Comparison of ENCODE assay signal across 8 mouse cellular contexts in genomic region chr1:153749211-153749801, GRCm38 (mm10). TPM values are rescaled to one million over a fixed set of nuclear protein-coding genes. Genes with fewer than 3 reads are reported as not detected.
DNase-seq lines count a peak whose midpoint lies in the region; ATAC-seq and TF ChIP-seq lines count a peak whose summit lies in the region.

Rnasel (plus strand) TSS chr1:153749426.

- TF ChIP-seq POLR2A in myocyte (IDR thresholded peaks at IDR 0.05; ENCODE audit: insufficient read length, low read depth) = no peak

- no peaks in the 10 kb centered on the region for H3K4me1 ChIP-seq in embryonic facial prominence, embryonic 11.5 days (ENCODE audit: control insufficient read depth, insufficient read depth, low read length)
- H3K4me1 ChIP-seq in liver, embryonic 12.5 days = peaks cover 55% of the 10 kb centered on the region
- peaks cover 5% of the 10 kb centered on the region; the same call in 1 of the 2 replicates for H3K4me1 ChIP-seq in stomach, embryonic 14.5 days (ENCODE audit: control insufficient read depth, insufficient read depth, low read length)

- H3K27ac ChIP-seq in embryonic facial prominence, embryonic 11.5 days (replicated peaks; ENCODE audit: low read depth, low read length) = no peak within 1 kb of the TSS
- peak within 1 kb of the TSS; percentile 87 for H3K27ac ChIP-seq in liver, embryonic 12.5 days
- peak within 1 kb of the TSS; percentile 3; the same call in 1 of the 2 replicates for H3K27ac ChIP-seq in stomach, embryonic 14.5 days (ENCODE audit: low read length)

- H3K4me3 ChIP-seq in embryonic facial prominence, embryonic 11.5 days (ENCODE audit: low read depth, low read length) = peak within 1 kb of the TSS; percentile 29
- H3K4me3 ChIP-seq in liver, embryonic 12.5 days = peak within 1 kb of the TSS; percentile 56
- peak within 1 kb of the TSS; percentile 5 for H3K4me3 ChIP-seq in myocyte
- H3K4me3 ChIP-seq in stomach, embryonic 14.5 days (ENCODE audit: low read depth, low read length) = peak within 1 kb of the TSS; percentile 26

- H3ac ChIP-seq in myocyte (ENCODE audit: control insufficient read depth, insufficient read length) = no peak within 1 kb of the TSS

- peak within 1 kb of the TSS; percentile 51 for H3K4me2 ChIP-seq in embryonic facial prominence, embryonic 11.5 days (ENCODE audit: low read depth, low read length)
- H3K4me2 ChIP-seq in liver, embryonic 12.5 days = peak within 1 kb of the TSS; percentile 65
- H3K4me2 ChIP-seq in myocyte (ENCODE audit: low read depth) = peak within 1 kb of the TSS; percentile 79
- peak within 1 kb of the TSS; percentile 49 for H3K4me2 ChIP-seq in stomach, embryonic 14.5 days (replicated peaks; ENCODE audit: low read depth, low read length)

- H3K36me3 ChIP-seq in embryonic facial prominence, embryonic 11.5 days (replicated peaks; ENCODE audit: control insufficient read depth, insufficient read depth, low read depth, low read length) = no peaks in the 10 kb centered on the region
- H3K36me3 ChIP-seq in liver, embryonic 12.5 days = peaks cover 6% of the 10 kb centered on the region; the same call in 1 of the 2 replicates
- no peaks in the 10 kb centered on the region for H3K36me3 ChIP-seq in myocyte (ENCODE audit: control insufficient read depth, insufficient read depth)
- H3K36me3 ChIP-seq in stomach, embryonic 14.5 days (ENCODE audit: control insufficient read depth, insufficient read depth, low read length) = no peaks in the 10 kb centered on the region

- no peaks in the 10 kb centered on the region for H3K79me2 ChIP-seq in myocyte (ENCODE audit: control insufficient read depth, insufficient read depth)

- DNase-seq in CD4-positive helper T cell, adult 2 months (ENCODE audit: low read depth, low spot score) = peak; percentile 86
- DNase-seq in adrenal gland, adult 8-10 months = peak; percentile 70
- DNase-seq in embryonic facial prominence, embryonic 11.5 days (ENCODE audit: low spot score) = peak; percentile 92
- DNase-seq in heart, adult 9 months (ENCODE audit: low spot score in 2 of 2) = peak; percentile 60 to 68
- DNase-seq in kidney, adult 8-10 months = peak; percentile 45 to 51

- H3K27me3 ChIP-seq in embryonic facial prominence, embryonic 11.5 days (ENCODE audit: control insufficient read depth, insufficient read depth, low read length) = no peaks in the 10 kb centered on the region
- no peaks in the 10 kb centered on the region for H3K27me3 ChIP-seq in liver, embryonic 12.5 days (replicated peaks)
- peaks cover 2% of the 10 kb centered on the region for H3K27me3 ChIP-seq in myocyte (ENCODE audit: control insufficient read depth, insufficient read depth, insufficient read length)
- no peaks in the 10 kb centered on the region for H3K27me3 ChIP-seq in stomach, embryonic 14.5 days (ENCODE audit: control insufficient read depth, insufficient read depth, low read length)

- no peaks in the 10 kb centered on the region for H3K9me3 ChIP-seq in embryonic facial prominence, embryonic 11.5 days (replicated peaks; ENCODE audit: control insufficient read depth, low read length)
- no peaks in the 10 kb centered on the region for H3K9me3 ChIP-seq in liver, embryonic 12.5 days (replicated peaks)
- no peaks in the 10 kb centered on the region for H3K9me3 ChIP-seq in stomach, embryonic 14.5 days (ENCODE audit: control insufficient read depth, low read depth, low read length)

- H3K9ac ChIP-seq in embryonic facial prominence, embryonic 11.5 days (replicated peaks; ENCODE audit: low read length) = peak within 1 kb of the TSS; percentile 78
- H3K9ac ChIP-seq in liver, embryonic 12.5 days = peak within 1 kb of the TSS; percentile 67
- H3K9ac ChIP-seq in stomach, embryonic 14.5 days (replicated peaks; ENCODE audit: low read depth, low read length) = peak within 1 kb of the TSS; percentile 28

- 6% methylated on average over 18 of the region's 18 CpGs for whole genome bisulfite sequencing in embryonic facial prominence, embryonic 11.5 days
- 3% methylated on average over 18 of the region's 18 CpGs for WGBS in liver, embryonic 12.5 days (ENCODE audit: insufficient replicate concordance)
- 2% methylated on average over 18 of the region's 18 CpGs for WGBS in stomach, embryonic 14.5 days

- peak; percentile 52; the same call in 1 of the 2 replicates for ATAC-seq in embryonic facial prominence, embryonic 11.5 days (replicated peaks; ENCODE audit: insufficient number of reproducible peaks, low FRiP score, low TSS enrichment, low read depth)
- ATAC-seq in liver, embryonic 12.5 days = peak; percentile 75
- ATAC-seq in stomach, embryonic 14.5 days (ENCODE audit: insufficient number of reproducible peaks, insufficient read depth, low FRiP score, low read depth) = peak; percentile 61

TF ChIP-seq in myocyte, 11 proteins besides CTCF, POLR2A, EP300 and RAD21:
- TF ChIP-seq SRF (IDR thresholded peaks at IDR 0.05; ENCODE audit: control insufficient read depth, insufficient read length, low read depth) (no peak), CEBPB (IDR thresholded peaks at IDR 0.05; ENCODE audit: insufficient read depth, poor library complexity, severe bottlenecking) (no peak), TCF3 (IDR thresholded peaks at IDR 0.05; ENCODE audit: insufficient read length, low read depth) (no peak), MYOD1 (IDR thresholded peaks at IDR 0.05; ENCODE audit: control insufficient read depth in 1 of 3, insufficient read length in 2 of 3, low read depth in 2 of 3) (no peak), POLR2AphosphoS2 (IDR thresholded peaks at IDR 0.05; ENCODE audit: insufficient read length, low read depth) (no peak), TCF12 (IDR thresholded peaks at IDR 0.05; ENCODE audit: insufficient read depth, poor library complexity, severe bottlenecking) (no peak), E2F4 (IDR thresholded peaks at IDR 0.05; ENCODE audit: insufficient read depth) (no peak), USF1 (IDR thresholded peaks at IDR 0.05; ENCODE audit: low read depth) (no peak), MYOG (IDR thresholded peaks at IDR 0.05; ENCODE audit: control insufficient read depth in 1 of 3, insufficient read depth in 1 of 3, insufficient read length in 2 of 3, low read depth in 2 of 3) (no peak), REST (IDR thresholded peaks at IDR 0.05; ENCODE audit: insufficient read depth, insufficient read length) (no peak), MAX (IDR thresholded peaks at IDR 0.05; ENCODE audit: low read depth) (no peak)

RNA-seq across cellular contexts. Expression of gene Rnasel, which starts in this region (rescaled TPM):
- total RNA-seq in adrenal gland, adult 8-10 months (2022) = 10 to 100 TPM in 3 of 4 experiments, 1 to 10 TPM in 1; 9.7 to 25.3 (median 16.9) TPM
- 14.5 and 15.0 TPM in 2 replicates for polyA plus RNA-seq in embryonic facial prominence, embryonic 11.5 days (2014; fragmentation: Nextera tagmentation; extraction: Ambion mirVana)
- polyA plus RNA-seq in liver, embryonic 12.5 days (2016; fragmentation: Nextera tagmentation; extraction: Ambion mirVana) = 10.4 TPM in 2 replicates
- 0.11 TPM for polyA plus RNA-seq in myocyte (2012; fragmentation: generic; extraction: Trizol)
- 9.2 and 11.1 TPM in 2 replicates for polyA plus RNA-seq in stomach, embryonic 14.5 days (2014; fragmentation: Nextera tagmentation; extraction: Ambion mirVana)

Comparison
In these comparisons a context has a peak if more than half of its experiments do, and no peak if none do; other contexts are left out.
1. H3K4me3 ChIP-seq: peak in every context shown above with its lines; median percentile 56 in liver, embryonic 12.5 days; 29 in embryonic facial prominence, embryonic 11.5 days; 26 in stomach, embryonic 14.5 days; 5 in myocyte.
2. H3K9ac ChIP-seq: peak in every context shown above with its lines; median percentile 78 in embryonic facial prominence, embryonic 11.5 days; 67 in liver, embryonic 12.5 days; 28 in stomach, embryonic 14.5 days.